Mouse (Mus musculus): ENCODE measurements around the gene Zfp706.

DNA sequence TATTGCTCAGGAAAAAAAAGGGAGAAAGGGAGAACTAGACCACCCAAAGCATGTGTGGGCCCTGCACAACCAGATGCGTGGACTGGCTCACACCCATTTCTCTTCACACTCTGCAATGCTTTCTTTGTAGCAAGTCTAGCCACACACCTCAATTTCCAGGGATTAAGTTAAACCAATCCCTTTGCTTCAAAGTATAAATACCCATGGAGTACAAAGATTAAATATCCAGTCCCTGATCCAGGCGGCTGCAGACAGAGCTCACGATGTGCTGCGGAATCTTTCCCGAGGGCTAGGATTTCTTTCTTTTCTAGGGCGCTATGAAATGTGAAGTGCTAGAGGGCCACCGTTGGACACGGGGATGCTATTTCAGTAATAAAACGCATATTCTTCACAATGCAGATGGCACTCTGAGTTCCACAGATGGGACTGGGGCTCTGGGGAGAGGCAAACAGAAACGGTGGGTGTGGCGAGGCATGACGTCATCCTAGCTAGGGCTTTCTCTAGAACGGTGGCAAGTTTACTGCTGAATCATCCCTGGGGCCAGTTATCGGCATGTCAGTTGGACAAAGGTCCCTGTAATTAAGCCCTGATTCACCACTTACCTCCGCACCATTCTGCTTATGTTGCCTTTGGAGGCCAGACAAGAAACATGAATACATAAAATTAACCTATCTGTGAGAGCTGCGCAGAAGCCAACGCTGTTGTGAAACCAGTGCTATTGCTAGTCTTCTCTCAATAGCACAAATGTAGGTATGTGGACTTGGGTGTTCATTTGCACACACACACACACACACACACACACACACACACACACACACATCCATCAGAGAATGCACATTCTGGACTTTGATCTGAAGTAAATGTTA, 47.3 kb downstream of the Zfp706 start:
- TF ChIP-seq CTCF (IDR thresholded peaks at IDR 0.05; ENCODE audit: low read depth) (no peak), EP300 (optimal IDR thresholded peaks at IDR 0.05) (no peak)

Measured in stomach, postnatal 0 days (tissue).